Mouse (Mus musculus): ENCODE results near the gene 2310011J03Rik.

GRCm38 (mm10) chr10:80294788-80295303 lies 25.5 kb downstream of the 2310011J03Rik start:
- TF ChIP-seq CTCF (IDR thresholded peaks at IDR 0.05; ENCODE audit: low read depth, low read length), result no peak
- no peak for TF ChIP-seq POLR2A (IDR thresholded peaks at IDR 0.05; ENCODE audit: extremely low read depth, insufficient read depth, low read length)

Data from liver, adult 2 months (tissue).